Mouse (Mus musculus) hindbrain, embryonic 12.5 days (tissue): ENCODE measurements at regions not wholly inside any gene's neighbourhood (a gene's known extent, or its start where the extent isn't known, plus 50 kb on each side); places are given as distances from the start of the nearest gene placed in this dataset. TPM values are rescaled to one million over a fixed set of nuclear protein-coding genes. Genes with fewer than 3 reads are reported as not detected.

Source experiments
- ATAC-seq: fragments of 200-750 bp; cut with Nextera tagmentation; 2 replicates; pipeline ENCODE4 v1.8.0; 2017; ENCODE audit warnings: moderate TSS enrichment; ENCODE audit not compliant: low FRiP score
- H3K27ac ChIP-seq: fragments of 300-500 bp; sonication (generic); 2 replicates; pipeline ENCODE4 v1.5.1; 2016; ENCODE audit warnings: mild to moderate bottlenecking
- H3K27me3 ChIP-seq: fragments of 300-500 bp; sonication (generic); 2 replicates; pipeline ENCODE4 v1.6.1; 2016; ENCODE audit warnings: mild to moderate bottlenecking
- H3K36me3 ChIP-seq: fragments of 300-500 bp; sonication (generic); 2 replicates; pipeline ENCODE4 v1.6.1; 2016; ENCODE audit warnings: mild to moderate bottlenecking
- H3K4me1 ChIP-seq: fragments of 300-500 bp; sonication (generic); 2 replicates; pipeline ENCODE4 v1.6.1; 2016
- H3K4me2 ChIP-seq: fragments of 300-500 bp; sonication (generic); replicated peaks from 2 replicates; pipeline ENCODE4 v1.6.1; 2016; ENCODE audit warnings: mild to moderate bottlenecking
- H3K4me3 ChIP-seq: fragments of 300-500 bp; sonication (generic); 2 replicates; pipeline ENCODE4 v1.5.1; 2016; ENCODE audit warnings: mild to moderate bottlenecking
- H3K9ac ChIP-seq: fragments of 300-500 bp; sonication (generic); 2 replicates; pipeline ENCODE4 v1.6.1; 2016; ENCODE audit warnings: mild to moderate bottlenecking, moderate library complexity
- H3K9me3 ChIP-seq: fragments of 300-500 bp; sonication (generic); replicated peaks from 2 replicates; pipeline ENCODE4 v1.6.1; 2016; ENCODE audit warnings: mild to moderate bottlenecking
- WGBS: fragments of 180-500 bp; shearing (Covaris S2); methylation state at CpG from one replicate; pipeline ENCODE4 v1.1.7; 2016; 5-methylcytosine and 5-hydroxymethylcytosine counted together
- microRNA-seq: library from miRNA; unstranded; fragments of <30 nt; microRNA quantifications from one replicate; pipeline ENCODE4, GENCODE M21; 2017

- Histone ChIP-seq H3K36me3 (no peaks in the 10 kb centered on the region), H3K9ac (no peak overlapping the region), H3K9me3 (no peaks in the 10 kb centered on the region), H3K4me3 (no peak overlapping the region), H3K27me3 (no peaks in the 10 kb centered on the region), H3K27ac (no peak overlapping the region), H3K4me2 (no peak overlapping the region), H3K4me1 (no peaks in the 10 kb centered on the region)
- 88% methylated on average over 6 of the region's 6 CpGs for WGBS
- ATAC-seq: no peak
Observed at GRCm38 (mm10) chr11:24856991-24857390, 779.1 kb downstream of the Bcl11a start.

DNA sequence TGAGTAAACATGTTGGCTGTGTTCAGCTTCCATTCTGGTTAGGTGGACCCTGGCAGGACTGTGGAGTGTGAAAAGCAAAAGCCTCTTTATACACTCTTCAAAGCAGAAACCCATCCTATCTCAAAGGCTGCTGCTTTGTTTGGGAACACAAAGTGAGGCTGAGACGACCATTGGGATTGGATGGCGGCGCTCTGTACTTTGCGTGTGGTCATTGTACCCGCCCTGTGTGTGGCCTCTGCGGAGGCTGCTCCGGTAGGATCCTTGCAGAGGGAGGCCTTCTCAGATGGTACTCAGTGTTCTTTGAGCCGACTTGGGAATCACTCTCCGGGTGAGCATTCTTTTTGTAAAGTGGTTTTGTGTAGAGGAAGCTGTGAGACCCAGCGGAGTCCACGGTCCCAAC, 786.8 kb downstream of the Bcl11a start:
- Histone ChIP-seq H3K27me3 (no peaks in the 10 kb centered on the region), H3K36me3 (no peaks in the 10 kb centered on the region), H3K4me3 (no peak overlapping the region), H3K9me3 (no peaks in the 10 kb centered on the region), H3K9ac (no peak overlapping the region), H3K27ac (no peak overlapping the region), H3K4me2 (no peak overlapping the region), H3K4me1 (no peaks in the 10 kb centered on the region; the same call in 1 of the 2 replicates)
- ATAC-seq: no peak
- WGBS: 45% methylated on average over 11 of the region's 11 CpGs

- Histone ChIP-seq H3K4me2 (no peak overlapping the region), H3K9me3 (no peaks in the 10 kb centered on the region), H3K27me3 (no peaks in the 10 kb centered on the region), H3K4me3 (no peak overlapping the region), H3K27ac (no peak overlapping the region), H3K4me1 (no peaks in the 10 kb centered on the region; the same call in 1 of the 2 replicates), H3K9ac (no peak overlapping the region), H3K36me3 (no peaks in the 10 kb centered on the region)
- WGBS: 75% methylated on average over 3 of the region's 3 CpGs
- ATAC-seq: no peak
Observed at GRCm38 (mm10) chr11:24865067-24865796, 787.4 kb downstream of the Bcl11a start.

Small RNA genes lying in the stretch of these regions (microRNA-seq; reads per million reads assigned to microRNA genes)
- not detected for gene Gm25507
